Mouse (Mus musculus) hindbrain, embryonic 16.5 days (tissue): Measurements from ENCODE around the gene Rad51ap1. TPM values are rescaled to one million over a fixed set of nuclear protein-coding genes. Genes with fewer than 3 reads are reported as not detected.
A peak's percentile ranks its signal among the peaks of the same experiment; 100 is the strongest.

ENCODE experiments used
- ATAC-seq: fragments of 200-750 bp; cut with Nextera tagmentation; 2 replicates; pipeline ENCODE4 v1.8.0; 2017; ENCODE audit warnings: moderate TSS enrichment, moderate library complexity
- H3K27ac ChIP-seq: fragments of 300-500 bp; sonication (generic); 2 replicates; pipeline ENCODE4 v1.5.1; 2014; ENCODE audit warnings: low read depth, mild to moderate bottlenecking, control low read depth, low read length, moderate library complexity
- H3K27me3 ChIP-seq: fragments of 300-500 bp; sonication (generic); replicated peaks from 2 replicates; pipeline ENCODE4 v1.6.1; 2014; ENCODE audit warnings: low read length; ENCODE audit not compliant: control insufficient read depth, insufficient read depth
- H3K36me3 ChIP-seq: fragments of 300-500 bp; sonication (generic); 2 replicates; pipeline ENCODE4 v1.6.1; 2014; ENCODE audit warnings: mild to moderate bottlenecking, low read length, moderate library complexity, mixed read lengths; ENCODE audit not compliant: control insufficient read depth, insufficient read depth
- H3K4me1 ChIP-seq: fragments of 300-500 bp; sonication (generic); 2 replicates; pipeline ENCODE4 v1.6.1; 2014; ENCODE audit warnings: low read depth, low read length; ENCODE audit not compliant: control insufficient read depth, insufficient read depth
- H3K4me2 ChIP-seq: fragments of 300-500 bp; sonication (generic); 2 replicates; pipeline ENCODE4 v1.6.1; 2014; ENCODE audit warnings: mild to moderate bottlenecking, low read length, control low read depth, moderate library complexity
- H3K4me3 ChIP-seq: fragments of 300-500 bp; sonication (generic); 2 replicates; pipeline ENCODE4 v1.5.1; 2014; ENCODE audit warnings: mild to moderate bottlenecking, low read length, control low read depth, moderate library complexity
- H3K9ac ChIP-seq: fragments of 300-500 bp; sonication (generic); 2 replicates; pipeline ENCODE4 v1.6.1; 2014; ENCODE audit warnings: low read depth, mild to moderate bottlenecking, control low read depth, low read length, moderate library complexity
- H3K9me3 ChIP-seq: fragments of 300-500 bp; sonication (generic); 2 replicates; pipeline ENCODE4 v1.6.1; 2014; ENCODE audit warnings: mild to moderate bottlenecking, low read length, moderate library complexity; ENCODE audit not compliant: control insufficient read depth
- WGBS: fragments of 180-500 bp; shearing (Covaris S2); extraction: QIAGEN DNeasy Blood & Tissue Kit; methylation state at CpG from one replicate; pipeline ENCODE4 v1.1.7; 2014; 5-methylcytosine and 5-hydroxymethylcytosine counted together
- polyA plus RNA-seq: library from polyadenylated mRNA; unstranded; fragments of >200 nt; fragmentation: Nextera tagmentation; extraction: Ambion mirVana; gene quantifications from 2 replicates; pipeline ENCODE4 v1.2.1, GENCODE M21; 2015

Rad51ap1 gene
- 15.2 and 17.1 TPM in 2 replicates for polyA plus RNA-seq

DNA sequence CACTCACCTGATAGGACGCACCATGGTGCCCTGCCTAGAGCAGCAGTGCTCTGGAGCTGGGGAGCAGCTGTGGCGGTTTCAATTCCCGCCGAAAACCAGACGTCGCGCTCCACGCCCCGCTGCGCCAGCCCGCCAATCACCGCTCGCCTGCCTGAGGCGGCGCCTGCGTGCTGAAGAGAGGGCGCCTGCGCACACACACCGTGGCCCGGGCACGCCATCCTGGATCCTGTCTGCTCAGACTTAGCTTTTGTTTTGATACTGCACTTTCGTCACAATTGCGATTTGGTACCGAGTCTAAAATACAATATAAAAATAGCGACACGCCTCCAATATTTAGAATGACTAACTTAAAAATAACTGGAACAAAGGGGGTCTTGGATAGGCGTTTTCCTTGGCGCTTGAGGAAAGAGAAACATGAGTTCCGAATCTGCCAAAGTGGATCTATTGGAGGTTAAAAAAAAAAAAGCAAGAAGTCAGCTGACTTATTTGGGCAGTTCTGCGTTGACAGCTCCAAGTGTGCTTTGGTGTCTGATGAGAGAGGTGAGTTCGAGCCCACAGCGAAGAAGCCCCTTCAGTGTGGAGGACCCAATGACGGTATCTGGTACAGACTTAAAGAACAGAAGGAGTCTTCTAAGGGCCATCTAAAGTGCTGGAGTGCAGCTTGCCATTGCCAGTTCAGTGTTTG lies at the start of gene Rad51ap1, which contains the start of gene D6Wsu163e:
Gene Rad51ap1, minus strand, starts transcription at position 101 of the 685 bp plus-strand sequence.
Gene D6Wsu163e, plus strand, starts transcription at position 476 of the 685 bp plus-strand sequence.
- peak within 1 kb of the TSS; percentile 83 for H3K4me3 ChIP-seq
- H3K27ac ChIP-seq, result peak within 1 kb of the TSS; percentile 61
- H3K4me1 ChIP-seq, result peaks cover 15% of the 10 kb centered on the region
- peak; percentile 99 for ATAC-seq
- peaks cover 11% of the 10 kb centered on the region for H3K36me3 ChIP-seq
- under 1% methylated on average over 33 of the region's 33 CpGs for WGBS
- peak within 1 kb of the TSS; percentile 79 for H3K4me2 ChIP-seq
- H3K27me3 ChIP-seq, result no peaks in the 10 kb centered on the region
- peak within 1 kb of the TSS; percentile 71 for H3K9ac ChIP-seq
- H3K9me3 ChIP-seq, result no peaks in the 10 kb centered on the region

- Histone ChIP-seq H3K36me3 (0 out of 2 replicates have a peak, but pooled peaks cover 2% of the 10 kb centered on the region), H3K4me1 (no peaks in the 10 kb centered on the region), H3K4me2 (no peak overlapping the region), H3K4me3 (no peak overlapping the region), H3K27me3 (no peaks in the 10 kb centered on the region), H3K9me3 (no peaks in the 10 kb centered on the region), H3K9ac (no peak overlapping the region), H3K27ac (no peak overlapping the region)
- 69% methylated on average over 5 of the region's 5 CpGs for whole genome bisulfite sequencing
- ATAC-seq, result no peak
Measured at GRCm38 (mm10) chr6:126981539-126982234, 42.3 kb upstream of the Rad51ap1 start.

GRCm38 (mm10) chr6:126966241-126967026 lies 27.0 kb upstream of the Rad51ap1 start:
- ATAC-seq, result no peak
- Histone ChIP-seq H3K27ac (no peak overlapping the region), H3K4me2 (no peak overlapping the region), H3K36me3 (peaks cover 18% of the 10 kb centered on the region), H3K4me3 (no peak overlapping the region), H3K27me3 (no peaks in the 10 kb centered on the region), H3K9me3 (no peaks in the 10 kb centered on the region), H3K9ac (no peak overlapping the region), H3K4me1 (no peaks in the 10 kb centered on the region)
- WGBS, result 92% methylated on average over 14 of the region's 14 CpGs

- H3K9me3 ChIP-seq, result no peaks in the 10 kb centered on the region
- H3K27ac ChIP-seq, result no peak overlapping the region
- no peaks in the 10 kb centered on the region for H3K4me1 ChIP-seq
- H3K4me2 ChIP-seq, result no peak overlapping the region
- H3K9ac ChIP-seq, result no peak overlapping the region
- H3K4me3 ChIP-seq, result no peak overlapping the region
- ATAC-seq, result no peak
- WGBS, result 91% methylated on average over 9 of the region's 9 CpGs
- H3K27me3 ChIP-seq, result no peaks in the 10 kb centered on the region
- H3K36me3 ChIP-seq, result peaks cover 13% of the 10 kb centered on the region
Measured at GRCm38 (mm10) chr6:126963426-126963825, 24.0 kb upstream of the Rad51ap1 start.

DNA sequence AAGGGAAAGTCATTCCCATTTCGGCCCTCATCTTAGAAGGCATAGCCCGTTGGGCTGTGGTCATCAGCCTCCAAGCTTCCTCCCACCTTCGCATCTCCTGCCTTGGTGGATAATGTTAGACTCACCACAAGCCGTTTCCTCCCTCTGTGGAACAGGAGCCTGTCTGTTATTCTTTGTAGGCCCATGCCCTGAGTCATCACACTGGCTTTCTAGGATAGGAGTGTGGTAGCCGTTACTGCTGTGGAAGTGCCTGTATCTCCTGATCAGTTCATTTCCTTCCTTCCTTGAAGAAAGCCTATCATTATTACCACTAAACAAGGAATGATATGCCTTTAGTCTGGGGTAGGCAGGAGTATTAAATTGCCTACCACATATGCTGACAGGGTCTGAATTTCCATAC lies 23.3 kb upstream of the Rad51ap1 start:
- Histone ChIP-seq H3K4me2 (no peak overlapping the region), H3K27ac (no peak overlapping the region), H3K27me3 (no peaks in the 10 kb centered on the region), H3K36me3 (peaks cover 13% of the 10 kb centered on the region), H3K9me3 (no peaks in the 10 kb centered on the region), H3K4me3 (no peak overlapping the region), H3K4me1 (no peaks in the 10 kb centered on the region), H3K9ac (no peak overlapping the region)
- ATAC-seq, result no peak
- WGBS, result 87% methylated on average over 5 of the region's 5 CpGs

DNA sequence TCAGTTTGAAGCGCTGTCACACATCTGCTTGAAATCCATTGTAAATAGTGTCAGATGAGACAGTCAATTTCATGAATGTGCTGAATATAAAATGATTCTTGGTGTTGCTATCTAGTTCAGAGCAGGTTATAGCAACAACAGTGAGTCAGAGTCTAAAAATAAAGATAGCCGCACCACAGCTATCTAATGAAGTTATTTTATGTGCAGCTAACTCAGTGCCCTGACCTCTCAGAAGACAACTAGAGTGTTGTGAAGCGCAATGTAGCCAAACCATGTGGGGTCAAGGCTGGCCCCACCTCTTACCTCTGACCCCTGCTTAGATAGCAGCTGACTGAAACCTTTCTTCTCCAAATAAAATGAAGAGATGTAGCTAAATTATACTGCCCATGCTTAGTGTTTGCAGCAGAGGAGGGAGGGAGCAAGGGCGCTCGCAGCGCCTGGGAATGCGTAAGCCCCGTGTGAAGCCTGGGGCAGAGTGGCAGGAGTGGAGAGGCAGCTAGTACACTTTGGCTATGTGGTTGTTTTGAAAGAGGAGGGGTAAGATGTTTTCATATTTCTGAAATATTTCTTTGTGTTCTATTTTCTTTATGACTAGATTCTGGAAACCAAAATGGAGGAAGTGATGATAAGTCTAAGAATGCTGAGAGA lies 22.1 kb upstream of the Rad51ap1 start:
- WGBS, result 87% methylated on average over 8 of the region's 8 CpGs
- no peaks in the 10 kb centered on the region for H3K9me3 ChIP-seq
- no peaks in the 10 kb centered on the region for H3K4me1 ChIP-seq
- H3K4me3 ChIP-seq, result no peak overlapping the region
- H3K4me2 ChIP-seq, result no peak overlapping the region
- peaks cover 16% of the 10 kb centered on the region for H3K36me3 ChIP-seq
- no peaks in the 10 kb centered on the region for H3K27me3 ChIP-seq
- H3K27ac ChIP-seq, result no peak overlapping the region
- no peak for ATAC-seq
- no peak overlapping the region for H3K9ac ChIP-seq

DNA sequence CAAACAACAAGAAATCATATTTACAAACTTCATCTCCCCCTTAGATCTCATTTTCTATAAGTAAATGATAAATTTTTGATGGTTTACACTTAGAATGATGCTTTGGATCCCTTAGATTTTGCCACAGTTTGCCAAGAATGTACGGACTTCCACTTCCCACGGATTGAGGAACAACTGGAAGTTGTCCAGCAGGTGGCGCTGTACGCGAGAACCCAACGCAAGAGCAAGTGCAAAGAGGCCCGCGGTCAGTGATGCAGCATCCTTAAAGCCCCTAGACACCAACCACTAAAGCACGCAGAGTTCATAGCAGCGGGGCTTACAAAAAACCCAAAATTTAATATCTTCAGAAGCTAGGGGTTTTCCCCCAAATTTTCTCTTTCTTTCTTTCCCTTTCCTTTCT lies 16.3 kb upstream of the Rad51ap1 start:
- peak; percentile 56; the same call in 1 of the 2 replicates for ATAC-seq
- H3K9ac ChIP-seq, result no peak overlapping the region
- H3K4me2 ChIP-seq, result no peak overlapping the region
- no peaks in the 10 kb centered on the region for H3K9me3 ChIP-seq
- no peaks in the 10 kb centered on the region for H3K4me1 ChIP-seq
- no peak overlapping the region for H3K27ac ChIP-seq
- WGBS, result 11% methylated on average over 10 of the region's 10 CpGs
- H3K36me3 ChIP-seq, result peaks cover 21% of the 10 kb centered on the region
- no peak overlapping the region for H3K4me3 ChIP-seq
- H3K27me3 ChIP-seq, result no peaks in the 10 kb centered on the region

- Histone ChIP-seq H3K9me3 (no peaks in the 10 kb centered on the region), H3K36me3 (peaks cover 24% of the 10 kb centered on the region), H3K4me3 (no peak overlapping the region), H3K4me2 (no peak overlapping the region), H3K4me1 (no peaks in the 10 kb centered on the region), H3K27me3 (no peaks in the 10 kb centered on the region), H3K27ac (no peak overlapping the region), H3K9ac (no peak overlapping the region)
- WGBS, result 92% methylated on average over 4 of the region's 4 CpGs
- ATAC-seq, result no peak
Measured at GRCm38 (mm10) chr6:126948336-126948735, 8.9 kb upstream of the Rad51ap1 start.
